Mouse (Mus musculus) heart, postnatal 4 days (tissue): ENCODE measurements around the gene Actn1. TPM values are rescaled to one million over a fixed set of nuclear protein-coding genes. Genes with fewer than 3 reads are reported as not detected.

ENCODE experiments used
- DNase-seq: peaks from one replicate; pipeline ENCODE4 v3.0.0; 2021
- total RNA-seq, 2 experiments: library from RNA; stranded (reverse); gene quantifications; 2 replicates each; pipeline ENCODE4 v1.2.3; 2021

The Actn1 gene
- total RNA-seq, 2 experiments from 2014 or later = 114 to 116 TPM

GRCm38 (mm10) chr12:80226101-80226500 lies 34.1 kb downstream of the Actn1 start:
- DNase-seq = no peak

- no peak for DNase-seq
Measured at GRCm38 (mm10) chr12:80224241-80224731, 35.9 kb downstream of the Actn1 start.

GRCm38 (mm10) chr12:80223511-80223910 lies 36.7 kb downstream of the Actn1 start:
- peak; percentile 69 for DNase-seq

GRCm38 (mm10) chr12:80222473-80222872 lies 37.7 kb downstream of the Actn1 start:
- peak; percentile 62 for DNase-seq

GRCm38 (mm10) chr12:80220260-80221038 lies 39.7 kb downstream of the Actn1 start:
- DNase-seq = peak; percentile 31

- DNase-seq = no peak
Measured at GRCm38 (mm10) chr12:80218784-80219183, 41.4 kb downstream of the Actn1 start.

GRCm38 (mm10) chr12:80218045-80218611 lies 42.0 kb downstream of the Actn1 start:
- DNase-seq = peak; percentile 35

- no peak for DNase-seq
Measured at GRCm38 (mm10) chr12:80217049-80217448, 43.1 kb downstream of the Actn1 start.

GRCm38 (mm10) chr12:80216258-80216881 lies 43.8 kb downstream of the Actn1 start:
- peak; percentile 68 for DNase-seq

- peak; percentile 33 for DNase-seq
Measured at GRCm38 (mm10) chr12:80213810-80214209, 46.4 kb downstream of the Actn1 start.

GRCm38 (mm10) chr12:80213263-80213662 lies 46.9 kb downstream of the Actn1 start:
- no peak for DNase-seq

GRCm38 (mm10) chr12:80210791-80211612 lies 49.2 kb downstream of the Actn1 start:
- DNase-seq = peak; percentile 9

GRCm38 (mm10) chr12:80209914-80210313 lies 50.3 kb downstream of the Actn1 start:
- DNase-seq = no peak

GRCm38 (mm10) chr12:80208126-80208820 lies 51.9 kb downstream of the Actn1 start:
- DNase-seq = peak; percentile 67

- no peak for DNase-seq
Measured at GRCm38 (mm10) chr12:80203284-80203683, 56.9 kb downstream of the Actn1 start.

- no peak for DNase-seq
Measured at GRCm38 (mm10) chr12:80199738-80200137, 60.4 kb downstream of the Actn1 start.

GRCm38 (mm10) chr12:80198487-80198886 lies 61.7 kb downstream of the Actn1 start:
- peak; percentile 85 for DNase-seq

- peak; percentile 77 for DNase-seq
Measured at GRCm38 (mm10) chr12:80197343-80197742, 62.8 kb downstream of the Actn1 start.

GRCm38 (mm10) chr12:80191806-80192205 lies 68.4 kb downstream of the Actn1 start:
- no peak for DNase-seq

GRCm38 (mm10) chr12:80191371-80191770 lies 68.8 kb downstream of the Actn1 start:
- DNase-seq = no peak

- DNase-seq = no peak
Measured at GRCm38 (mm10) chr12:80190915-80191314, 69.3 kb downstream of the Actn1 start.

- no peak for DNase-seq
Measured at GRCm38 (mm10) chr12:80184041-80184440, 76.1 kb downstream of the Actn1 start.
